Mouse (Mus musculus): ENCODE measurements around the gene Phc3.
"Not testable (repeated sequence)": the region's sequence is repeated elsewhere in the genome, so short reads cannot be mapped to it uniquely, and the experiment has no call there.

Gene Phc3

DNA sequence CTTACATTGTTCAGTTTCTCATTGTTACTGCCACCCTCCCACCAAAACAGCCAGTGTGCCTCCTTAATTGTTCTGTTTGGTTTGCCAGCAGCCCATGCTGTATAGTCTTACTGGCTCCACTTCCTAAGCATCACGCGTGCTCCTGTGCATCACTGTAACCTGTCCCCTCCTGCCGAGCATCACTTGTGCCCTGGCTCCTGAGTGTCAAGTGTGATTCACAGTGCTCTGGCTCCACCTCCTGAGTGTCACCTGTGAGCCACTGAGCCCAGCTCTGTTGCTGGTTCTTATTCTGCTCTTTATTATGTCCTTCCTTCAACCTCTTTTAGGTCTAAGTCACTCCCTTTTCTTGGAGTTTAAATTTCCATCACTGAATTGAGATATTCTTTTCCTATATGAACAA lies 81.8 kb downstream of the Phc3 start:
- DNase-seq (ENCODE audit: extremely low read depth, insufficient read length, low spot score), result no peak

DNA sequence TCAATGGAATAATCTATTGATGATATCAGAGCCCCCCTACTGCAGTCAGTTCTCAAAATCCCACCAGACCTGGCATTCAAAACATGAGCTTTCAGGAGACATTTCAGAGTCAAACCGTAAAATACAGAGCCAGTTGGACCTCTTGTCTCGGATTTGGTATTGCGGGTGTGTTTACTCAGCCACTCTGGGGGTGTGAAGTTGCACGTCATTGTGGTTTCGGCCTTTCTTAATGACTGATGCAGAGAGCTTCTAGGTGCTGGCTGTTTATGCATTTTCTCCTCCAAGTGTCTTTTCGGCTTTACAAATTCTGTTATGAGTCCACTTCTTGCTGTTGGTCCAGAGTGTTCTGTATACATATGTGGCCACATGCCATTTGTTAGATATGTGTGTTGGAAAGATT lies 92.5 kb downstream of the Phc3 start:
- no peak for DNase-seq (ENCODE audit: extremely low read depth, insufficient read length, low spot score)

DNA sequence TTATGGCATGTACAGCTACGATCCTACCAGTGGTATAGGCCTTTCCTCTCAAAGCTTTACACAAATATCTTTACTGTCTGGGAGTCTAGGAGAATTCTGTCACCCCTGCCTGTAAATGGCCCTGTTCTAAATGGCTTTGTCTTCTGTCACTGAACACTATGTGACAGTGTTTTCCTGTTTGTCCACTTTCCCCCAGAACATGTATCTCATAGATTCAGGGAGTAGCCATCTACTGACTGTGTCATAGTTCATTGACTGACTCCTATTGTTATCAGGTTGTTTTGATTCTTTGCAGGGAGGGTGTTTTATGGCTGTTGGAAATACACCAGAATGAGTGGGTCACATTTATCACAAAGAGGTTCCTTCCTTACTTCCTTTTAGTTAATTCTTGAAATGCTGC lies 99.2 kb downstream of the Phc3 start:
- no peak for DNase-seq (ENCODE audit: extremely low read depth, insufficient read length, low spot score)

DNA sequence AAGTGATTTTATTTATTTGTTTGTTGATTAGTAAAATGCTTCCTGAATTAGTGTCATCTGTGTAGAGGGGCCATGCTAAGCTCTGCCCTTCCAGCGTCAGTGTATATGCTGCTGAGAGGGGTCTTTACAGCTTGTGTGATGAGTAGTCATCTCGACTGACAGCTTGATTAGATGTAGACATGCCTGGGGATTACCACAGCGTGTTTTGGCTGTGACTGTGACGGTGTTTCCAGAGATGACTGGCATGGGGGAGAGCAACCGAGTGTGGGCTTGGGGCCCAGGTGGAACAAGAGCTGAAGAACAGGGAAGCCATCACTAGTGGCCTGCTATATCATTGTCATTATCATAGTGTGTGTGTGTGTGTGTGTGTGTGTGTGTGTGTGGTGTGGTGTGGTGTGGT lies 100.6 kb downstream of the Phc3 start:
- DNase-seq (ENCODE audit: extremely low read depth, insufficient read length, low spot score), result no peak

DNA sequence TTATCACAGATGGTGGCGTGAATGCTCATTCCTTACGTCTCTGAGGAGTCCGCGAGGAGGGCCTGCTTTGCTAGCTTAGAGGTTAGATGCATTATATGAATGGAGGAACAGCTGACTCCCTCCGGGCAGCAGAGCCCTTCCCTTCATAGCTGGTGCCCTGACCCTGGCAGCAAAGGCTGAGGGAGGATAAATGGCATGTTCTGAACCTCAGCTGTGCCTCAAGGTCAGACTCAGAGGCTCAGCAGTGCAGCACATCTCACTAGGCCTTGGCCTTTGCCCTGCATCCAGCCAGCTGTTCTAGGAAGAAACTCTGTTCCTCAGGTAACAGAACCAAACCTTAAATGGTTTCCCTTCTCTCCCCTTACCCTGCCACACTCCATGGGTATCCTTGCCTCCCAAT lies 101.0 kb downstream of the Phc3 start:
- no peak for DNase-seq (ENCODE audit: extremely low read depth, insufficient read length, low spot score)

DNA sequence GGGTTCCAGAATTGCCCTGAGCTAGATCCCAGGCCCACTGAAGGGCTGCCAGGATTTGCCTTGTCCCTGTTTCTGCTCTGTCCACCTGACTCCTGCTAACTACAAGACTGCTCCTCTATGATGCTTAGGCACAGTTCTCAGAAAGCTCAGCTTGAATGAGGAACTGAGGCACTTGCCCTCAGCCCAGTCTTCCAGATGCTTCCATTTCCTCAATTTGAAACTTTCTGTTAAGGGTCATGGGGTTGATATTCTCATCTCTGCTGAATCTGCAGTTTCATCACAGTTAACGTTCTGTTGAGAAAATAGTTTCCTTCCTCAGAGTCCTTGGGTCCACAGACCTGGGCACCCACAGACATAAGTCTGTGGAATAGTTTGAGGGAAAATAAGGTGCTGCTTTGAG lies 104.6 kb downstream of the Phc3 start:
- no peak for DNase-seq (ENCODE audit: extremely low read depth, insufficient read length, low spot score)

DNA sequence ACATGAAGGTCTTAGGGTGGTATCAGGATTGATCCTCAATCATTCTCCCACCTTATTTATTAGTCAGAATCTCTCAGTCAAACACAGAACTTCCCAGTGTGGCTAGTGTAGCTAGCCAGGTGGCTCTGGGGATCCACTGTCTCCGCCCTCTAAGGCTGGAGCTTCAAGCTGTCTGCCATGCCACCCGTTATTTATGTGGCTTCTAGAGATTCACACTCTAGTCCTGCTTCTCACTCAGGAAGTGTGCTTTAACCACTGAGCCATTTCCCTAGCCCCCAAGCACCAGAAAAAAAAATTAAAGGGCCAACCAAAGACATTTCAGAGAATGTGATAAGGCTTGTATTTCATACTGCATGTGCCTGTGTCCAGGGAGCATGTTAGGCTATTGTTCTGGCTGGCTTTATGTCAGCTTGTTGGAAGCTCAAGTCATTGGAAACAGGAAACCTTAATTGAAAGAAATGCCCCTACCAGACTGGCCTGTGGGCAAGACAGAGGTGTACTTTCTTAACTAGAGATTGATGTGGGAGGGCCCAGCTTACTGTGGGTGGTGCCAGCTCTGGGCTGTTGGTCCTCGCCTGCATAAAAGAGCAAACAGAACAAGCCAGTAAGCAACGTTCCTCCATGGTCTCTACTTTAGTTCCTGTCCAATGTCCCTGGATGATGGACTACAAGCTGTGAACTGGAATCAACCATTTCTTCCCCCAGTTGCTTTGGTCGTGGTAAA lies 105.3 kb downstream of the Phc3 start:
- DNase-seq (ENCODE audit: extremely low read depth, insufficient read length, low spot score), result no peak

DNA sequence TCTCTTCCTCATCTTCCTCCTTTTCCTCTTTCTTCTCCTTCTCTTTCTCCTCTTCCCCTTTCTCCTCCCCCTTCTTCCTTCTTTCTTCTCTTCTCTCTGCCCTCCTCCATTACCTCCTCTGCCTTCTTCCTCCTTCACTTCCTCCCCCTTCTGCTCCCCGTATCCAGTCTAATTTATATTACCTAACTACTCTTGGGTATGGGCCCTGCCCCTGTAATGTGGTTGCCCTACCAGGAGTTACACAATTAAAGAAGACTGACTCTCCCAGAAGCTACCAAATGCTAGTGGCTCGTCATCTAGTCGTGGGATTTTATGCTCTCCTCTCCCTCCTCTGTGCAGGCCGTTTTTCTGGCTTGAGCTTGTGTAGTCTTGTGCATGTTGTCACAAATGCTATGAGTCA lies 108.5 kb downstream of the Phc3 start:
- DNase-seq (ENCODE audit: extremely low read depth, insufficient read length, low spot score), result no peak

DNA sequence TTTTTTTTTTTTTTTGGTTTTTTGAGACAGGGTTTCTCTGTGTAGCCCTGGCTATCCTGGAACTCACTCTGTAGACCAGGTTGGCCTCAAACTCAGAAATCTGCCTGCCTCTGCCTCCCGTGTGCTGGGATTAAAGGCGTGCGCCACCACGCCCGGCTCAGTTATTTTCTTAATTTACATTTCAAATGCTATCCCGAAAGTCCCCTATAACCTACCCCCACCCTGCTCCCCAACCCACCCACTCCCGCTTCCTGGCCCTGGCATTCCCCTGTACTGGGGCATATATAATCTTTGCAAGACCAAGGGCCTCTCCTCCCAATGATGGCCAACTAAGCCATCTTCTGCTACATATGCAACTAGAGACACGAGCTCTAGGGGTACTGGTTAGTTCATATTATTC lies 109.6 kb downstream of the Phc3 start:
- not testable (repeated sequence) for DNase-seq (ENCODE audit: extremely low read depth, insufficient read length, low spot score)

DNA sequence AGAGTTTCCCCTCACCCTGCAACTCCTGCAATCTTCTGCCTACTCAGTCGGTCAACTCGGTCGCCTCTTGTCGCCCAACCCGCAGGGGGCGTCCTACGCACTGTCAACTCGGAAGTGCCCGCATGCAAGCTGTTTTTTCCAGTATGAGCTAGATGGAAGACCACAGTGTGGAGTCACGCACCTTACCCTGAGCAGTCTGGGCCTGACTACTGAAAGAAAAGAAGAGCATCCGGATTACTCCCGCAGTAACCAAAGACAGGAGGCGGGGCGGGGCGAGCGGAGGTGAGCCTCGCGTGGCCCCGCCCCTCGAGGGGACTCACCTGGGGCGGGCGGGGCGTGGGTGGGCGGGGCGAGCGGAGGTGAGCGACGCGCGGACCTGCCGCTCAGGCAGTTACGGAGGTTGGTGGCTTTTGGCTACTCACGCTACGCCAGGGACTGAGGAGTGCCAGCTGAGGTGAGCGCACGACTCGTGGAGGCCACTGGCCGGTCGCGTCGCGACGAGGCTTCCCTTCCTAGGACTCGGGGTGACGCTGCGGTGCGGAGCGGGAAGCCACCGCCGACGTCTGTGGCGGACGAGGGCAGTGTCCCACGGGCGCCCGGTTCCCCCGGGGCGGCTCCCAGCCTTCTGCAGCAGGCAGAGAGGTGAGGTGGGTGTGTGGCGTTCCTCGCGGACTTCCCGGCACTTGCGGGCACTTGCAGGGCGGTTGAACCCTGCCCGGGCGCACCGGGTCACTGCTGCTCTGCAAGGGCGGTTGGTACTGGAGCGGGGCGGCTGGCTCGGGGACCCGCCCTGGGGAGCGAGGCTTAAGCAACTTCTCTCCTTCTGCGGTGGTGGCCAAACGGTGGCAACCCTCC lies 113.4 kb downstream of the Phc3 start, which contains the start of gene Gpr160:
Gene Gpr160 (plus strand): TSS at position 347 of the 855 bp plus-strand sequence.
- DNase-seq (ENCODE audit: extremely low read depth, insufficient read length, low spot score), result peak; percentile 21

DNA sequence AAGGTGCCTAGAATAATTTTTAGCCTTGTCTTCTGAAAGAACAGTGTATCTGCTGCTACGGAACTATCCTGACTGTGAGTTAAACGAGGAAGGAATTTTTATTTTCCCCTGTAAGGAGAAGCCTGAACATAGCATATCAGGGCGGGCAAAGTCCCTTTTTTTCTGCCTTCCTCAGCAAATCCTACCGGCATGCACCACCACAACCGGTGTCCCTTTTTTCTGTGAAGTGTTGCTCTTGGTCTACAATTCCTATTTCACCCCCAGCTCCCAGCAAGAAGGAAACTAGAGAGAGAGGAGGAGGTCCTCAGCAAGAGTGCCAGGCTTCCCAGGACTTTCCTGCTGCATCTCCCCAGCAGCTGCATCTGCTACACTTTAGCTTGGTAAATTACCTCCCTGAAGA lies 115.6 kb downstream of the Phc3 start:
- no peak for DNase-seq (ENCODE audit: extremely low read depth, insufficient read length, low spot score)

DNA sequence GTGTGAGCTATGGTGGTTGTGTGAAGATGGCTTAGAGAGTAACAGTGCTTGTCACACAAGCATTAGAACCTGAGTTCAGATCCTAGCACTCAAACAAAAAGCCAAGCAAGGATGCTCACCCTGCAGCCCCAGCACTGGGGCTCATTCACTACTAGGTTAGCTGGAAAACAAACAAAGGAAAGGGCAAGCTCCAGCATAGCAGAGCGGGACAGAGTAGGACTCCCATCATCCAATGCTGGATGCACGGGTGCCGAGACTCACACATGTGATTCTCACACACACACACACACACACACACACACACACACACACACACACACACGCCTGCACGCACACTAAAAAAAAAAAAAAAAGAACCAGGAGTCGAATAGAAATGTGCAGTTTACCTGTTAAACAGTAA lies 117.8 kb downstream of the Phc3 start:
- DNase-seq (ENCODE audit: extremely low read depth, insufficient read length, low spot score), result no peak

Measured in 3134 (cell line).